Mouse (Mus musculus) leukemia stem cell, adult 10-12 weeks (primary cell): ENCODE data around the gene Gm28998. TPM values are rescaled to one million over a fixed set of nuclear protein-coding genes. Genes with fewer than 3 reads are reported as not detected.

Experiments
- polyA plus RNA-seq: library from polyadenylated mRNA; stranded (reverse); fragments of >175 nt; gene quantifications from 2 replicates; pipeline ENCODE4 v1.2.3, GENCODE M21; 2012; ENCODE audit warnings: low replicate concordance

The Gm28998 gene
- polyA plus RNA-seq: not detected in 2 replicates

DNA sequence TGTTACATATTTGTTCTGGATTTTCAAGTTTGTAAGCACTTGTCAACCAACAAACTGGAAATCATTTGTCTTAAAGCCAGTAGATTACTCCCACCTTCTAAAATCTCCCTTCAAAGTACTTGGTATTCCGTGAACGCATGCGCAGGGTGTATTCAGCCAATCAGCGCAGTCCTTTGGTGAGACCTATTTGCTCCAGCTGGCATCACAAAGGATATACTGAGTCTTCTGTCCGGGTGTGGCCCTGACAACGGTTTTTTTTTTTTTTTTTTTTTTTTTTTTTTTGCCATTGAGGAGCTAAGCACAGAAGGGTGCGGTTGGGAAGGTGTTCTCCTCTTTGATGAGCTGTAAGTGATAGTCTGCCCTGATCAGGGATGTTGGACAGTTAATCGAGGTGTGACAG is at the start of gene Gm28998:
TSS of gene Gm28998 (plus strand) at position 301 of the 400 bp plus-strand sequence.

Other genes starting within 250 kb of the Gm28998 start
- gene Gm21244, start 84.5 kb upstream of the Gm28998 start, polyA plus RNA-seq: not detected in 2 replicates
- not detected in 2 replicates for gene Gm21788, start 151.2 kb downstream of the Gm28998 start, polyA plus RNA-seq